Mouse (Mus musculus): Measurements from ENCODE around the gene Gm26992. TPM values are rescaled to one million over a fixed set of nuclear protein-coding genes. Genes with fewer than 3 reads are reported as not detected.

Gene Gm26992
- polyA plus RNA-seq (2015; fragmentation: Nextera tagmentation; extraction: Ambion mirVana), result not detected in 2 replicates

- 75% methylated on average over 2 of the region's 2 CpGs for WGBS
- Histone ChIP-seq H3K9me3 (no peaks in the 10 kb centered on the region), H3K4me2 (no peak within 1 kb of the TSS), H3K9ac (no peak within 1 kb of the TSS), H3K27me3 (replicated peaks) (no peaks in the 10 kb centered on the region; the same call in 1 of the 2 replicates), H3K4me3 (replicated peaks) (no peak within 1 kb of the TSS), H3K4me1 (no peaks in the 10 kb centered on the region), H3K27ac (no peak within 1 kb of the TSS), H3K36me3 (no peaks in the 10 kb centered on the region)
- ATAC-seq (ENCODE audit: insufficient read depth, low FRiP score, low read depth), result no peak
Measured at GRCm38 (mm10) chrX:103421710-103422109, at the start of gene Gm26992. TSS of gene Gm26992 (plus strand) at chrX:103422010.

- no peak for ATAC-seq (ENCODE audit: insufficient read depth, low FRiP score, low read depth)
- H3K9me3 ChIP-seq, result no peaks in the 10 kb centered on the region
- H3K27me3 ChIP-seq (replicated peaks), result no peaks in the 10 kb centered on the region
- 68% methylated on average over 5 of the region's 5 CpGs for WGBS
- H3K4me3 ChIP-seq (replicated peaks), result no peak overlapping the region
- H3K4me1 ChIP-seq, result no peaks in the 10 kb centered on the region
- no peak overlapping the region for H3K4me2 ChIP-seq
- no peak overlapping the region for H3K27ac ChIP-seq
- H3K9ac ChIP-seq, result no peak overlapping the region
- no peaks in the 10 kb centered on the region for H3K36me3 ChIP-seq
Measured at GRCm38 (mm10) chrX:103374250-103374649, 47.6 kb upstream of the Gm26992 start.

DNA sequence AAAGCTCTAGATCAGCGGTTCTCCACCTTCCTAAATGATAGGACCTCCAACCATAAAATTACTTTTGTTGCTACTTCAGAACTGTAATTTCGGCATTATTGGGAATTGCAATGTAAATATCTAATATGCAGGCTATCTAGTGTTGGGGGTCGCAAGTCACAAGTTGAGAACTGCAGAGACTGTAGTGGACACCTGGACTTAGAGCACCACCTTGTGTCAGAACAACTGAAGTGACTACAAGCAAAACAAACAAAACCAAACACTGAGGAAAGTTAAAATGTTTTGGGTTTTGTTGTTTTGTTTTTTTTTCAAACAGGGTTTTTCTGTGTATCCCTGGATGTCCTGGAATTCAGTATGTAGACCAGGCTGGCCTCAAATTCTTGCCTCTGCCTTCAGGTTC is 37.3 kb upstream of the Gm26992 start:
- Histone ChIP-seq H3K4me1 (no peaks in the 10 kb centered on the region), H3K27ac (no peak overlapping the region), H3K9ac (no peak overlapping the region), H3K36me3 (no peaks in the 10 kb centered on the region), H3K9me3 (no peaks in the 10 kb centered on the region), H3K27me3 (replicated peaks) (no peaks in the 10 kb centered on the region), H3K4me2 (no peak overlapping the region), H3K4me3 (replicated peaks) (no peak overlapping the region)
- no peak for ATAC-seq (ENCODE audit: insufficient read depth, low FRiP score, low read depth)
- 78% methylated on average over 3 of the region's 3 CpGs for WGBS

DNA sequence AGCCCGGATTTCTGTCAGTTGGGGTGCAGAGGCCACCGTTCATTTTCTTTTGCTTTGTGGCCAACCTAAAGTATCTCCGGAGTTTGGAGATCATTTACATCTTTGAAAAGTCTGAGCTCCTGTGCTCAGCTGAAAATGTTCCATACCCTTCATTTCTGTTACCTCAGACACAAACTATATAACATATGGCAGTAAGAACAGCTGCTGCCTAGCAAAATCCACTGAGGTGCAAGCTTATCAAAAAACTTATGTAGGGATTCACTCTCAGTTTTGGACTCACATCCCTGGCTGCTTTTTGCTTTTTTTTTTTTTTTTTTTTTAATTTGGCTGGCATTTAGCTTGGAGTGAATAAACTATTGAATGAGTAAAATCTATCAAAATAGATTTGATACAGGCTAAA is 33.7 kb upstream of the Gm26992 start:
- Histone ChIP-seq H3K4me3 (replicated peaks) (no peak overlapping the region), H3K4me2 (no peak overlapping the region), H3K36me3 (no peaks in the 10 kb centered on the region), H3K27me3 (replicated peaks) (no peaks in the 10 kb centered on the region), H3K4me1 (no peaks in the 10 kb centered on the region), H3K9me3 (no peaks in the 10 kb centered on the region), H3K9ac (no peak overlapping the region), H3K27ac (no peak overlapping the region)
- WGBS, result 74% methylated on average over 3 of the region's 3 CpGs
- ATAC-seq (ENCODE audit: insufficient read depth, low FRiP score, low read depth), result no peak

GRCm38 (mm10) chrX:103393841-103394240 is 28.0 kb upstream of the Gm26992 start:
- H3K4me2 ChIP-seq, result no peak overlapping the region
- no peaks in the 10 kb centered on the region for H3K36me3 ChIP-seq
- ATAC-seq (ENCODE audit: insufficient read depth, low FRiP score, low read depth), result no peak
- WGBS, result 88% methylated on average over 1 of the region's 1 CpGs
- no peak overlapping the region for H3K9ac ChIP-seq
- 0 out of 2 replicates have a peak, but pooled peaks cover 4% of the 10 kb centered on the region for H3K27me3 ChIP-seq (replicated peaks)
- H3K27ac ChIP-seq, result no peak overlapping the region
- H3K4me3 ChIP-seq (replicated peaks), result no peak overlapping the region
- no peaks in the 10 kb centered on the region for H3K4me1 ChIP-seq
- H3K9me3 ChIP-seq, result no peaks in the 10 kb centered on the region

- H3K9ac ChIP-seq, result no peak overlapping the region
- H3K4me3 ChIP-seq (replicated peaks), result no peak overlapping the region
- ATAC-seq (ENCODE audit: insufficient read depth, low FRiP score, low read depth), result no peak; the same call in 1 of the 2 replicates
- no peaks in the 10 kb centered on the region for H3K4me1 ChIP-seq
- no peak overlapping the region for H3K27ac ChIP-seq
- H3K36me3 ChIP-seq, result no peaks in the 10 kb centered on the region
- no peaks in the 10 kb centered on the region for H3K9me3 ChIP-seq
- WGBS, result 29% methylated on average over 11 of the region's 13 CpGs
- no peak overlapping the region for H3K4me2 ChIP-seq
- no peaks in the 10 kb centered on the region for H3K27me3 ChIP-seq (replicated peaks)
Measured at GRCm38 (mm10) chrX:103405021-103405420, 16.8 kb upstream of the Gm26992 start.

DNA sequence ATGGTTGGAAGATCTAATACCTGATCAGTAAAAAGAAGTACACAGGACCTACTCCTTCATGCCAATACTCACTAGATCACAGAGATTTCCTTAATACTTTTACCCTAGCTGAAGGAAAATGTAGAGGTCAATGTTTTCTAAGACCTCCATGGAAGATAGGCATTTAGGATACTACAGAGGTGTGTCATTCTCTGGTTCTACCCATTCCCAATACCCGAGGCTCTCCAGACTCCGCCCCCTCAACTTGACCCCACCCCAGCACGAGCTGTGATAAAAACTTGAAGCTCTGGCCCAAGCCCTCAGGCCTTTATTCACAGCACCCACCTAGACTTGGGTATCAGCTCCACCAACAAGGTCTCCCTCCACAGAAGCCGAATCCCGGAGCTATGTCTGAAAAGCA is 7.6 kb upstream of the Gm26992 start, which contains the start of gene Tsx:
TSS of gene Tsx (plus strand) at position 301 of the 400 bp plus-strand sequence.
- Histone ChIP-seq H3K4me1 (no peaks in the 10 kb centered on the region), H3K27me3 (replicated peaks) (0 out of 2 replicates have a peak, but pooled peaks cover 5% of the 10 kb centered on the region), H3K4me3 (replicated peaks) (no peak within 1 kb of the TSS), H3K27ac (no peak within 1 kb of the TSS), H3K9me3 (no peaks in the 10 kb centered on the region), H3K4me2 (no peak within 1 kb of the TSS), H3K36me3 (no peaks in the 10 kb centered on the region), H3K9ac (no peak within 1 kb of the TSS)
- WGBS, result 73% methylated on average over 5 of the region's 5 CpGs
- no peak for ATAC-seq (ENCODE audit: insufficient read depth, low FRiP score, low read depth)

DNA sequence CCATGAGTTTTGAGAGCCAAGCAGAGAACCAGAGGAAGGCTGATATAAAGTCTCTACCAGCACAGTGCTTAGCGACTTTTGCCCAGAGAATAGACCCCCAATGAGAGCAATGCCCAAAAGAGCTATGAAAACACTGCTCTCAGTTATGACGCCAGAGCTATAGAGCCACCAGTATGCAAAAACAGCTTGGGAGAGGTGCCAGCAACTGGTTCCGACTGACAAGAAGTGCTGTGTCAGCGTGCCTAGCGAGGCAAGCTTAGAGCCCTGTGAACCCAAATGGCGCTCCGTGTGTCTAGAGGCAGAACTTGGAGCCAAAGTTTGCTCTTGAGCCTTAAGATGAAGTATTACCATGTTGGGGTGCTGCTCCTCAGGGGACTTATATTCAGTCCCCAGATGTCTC is 5.9 kb downstream of the Gm26992 start:
- no peaks in the 10 kb centered on the region for H3K9me3 ChIP-seq
- H3K27me3 ChIP-seq (replicated peaks), result no peaks in the 10 kb centered on the region
- no peak for ATAC-seq (ENCODE audit: insufficient read depth, low FRiP score, low read depth)
- no peak overlapping the region for H3K4me3 ChIP-seq (replicated peaks)
- H3K4me1 ChIP-seq, result no peaks in the 10 kb centered on the region
- H3K4me2 ChIP-seq, result no peak overlapping the region
- 74% methylated on average over 7 of the region's 7 CpGs for whole genome bisulfite sequencing
- no peaks in the 10 kb centered on the region for H3K36me3 ChIP-seq
- no peak overlapping the region for H3K9ac ChIP-seq
- no peak overlapping the region for H3K27ac ChIP-seq

DNA sequence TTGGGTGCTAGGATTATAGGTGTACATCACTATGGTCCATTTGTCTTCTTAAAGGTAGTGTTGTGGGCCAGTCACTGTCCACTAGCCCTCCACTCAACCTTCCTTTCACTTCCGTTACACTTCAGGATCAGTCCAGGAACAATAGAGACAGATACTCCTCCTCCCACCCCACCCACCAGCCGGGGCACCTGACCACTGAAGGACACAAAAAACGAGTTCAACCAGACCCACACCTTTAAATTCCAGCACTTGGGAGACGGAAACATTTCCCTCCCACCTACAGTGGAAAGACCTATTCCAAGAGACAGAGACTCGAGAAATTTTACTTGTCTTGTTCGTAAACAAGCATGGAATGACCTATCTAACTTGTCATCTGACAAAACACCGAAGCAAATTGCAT is 10.5 kb downstream of the Gm26992 start:
- H3K27ac ChIP-seq, result no peak overlapping the region
- 70% methylated on average over 7 of the region's 7 CpGs for WGBS
- H3K9me3 ChIP-seq, result no peaks in the 10 kb centered on the region
- no peaks in the 10 kb centered on the region for H3K36me3 ChIP-seq
- no peak overlapping the region for H3K4me2 ChIP-seq
- no peaks in the 10 kb centered on the region for H3K27me3 ChIP-seq (replicated peaks)
- H3K4me1 ChIP-seq, result no peaks in the 10 kb centered on the region
- no peak overlapping the region for H3K9ac ChIP-seq
- ATAC-seq (ENCODE audit: insufficient read depth, low FRiP score, low read depth), result no peak
- H3K4me3 ChIP-seq (replicated peaks), result no peak overlapping the region

GRCm38 (mm10) chrX:103438023-103438422 is 16.2 kb downstream of the Gm26992 start:
- WGBS, result 15% methylated on average over 9 of the region's 9 CpGs
- Histone ChIP-seq H3K27ac (no peak overlapping the region), H3K36me3 (no peaks in the 10 kb centered on the region), H3K4me1 (no peaks in the 10 kb centered on the region), H3K27me3 (replicated peaks) (peaks cover 19% of the 10 kb centered on the region; the same call in 1 of the 2 replicates), H3K4me2 (no peak overlapping the region), H3K9ac (no peak overlapping the region), H3K4me3 (replicated peaks) (no peak overlapping the region), H3K9me3 (no peaks in the 10 kb centered on the region)
- ATAC-seq (ENCODE audit: insufficient read depth, low FRiP score, low read depth), result no peak

- H3K36me3 ChIP-seq, result no peaks in the 10 kb centered on the region
- peaks cover 19% of the 10 kb centered on the region; the same call in 1 of the 2 replicates for H3K27me3 ChIP-seq (replicated peaks)
- WGBS, result 0% methylated on average over 1 of the region's 1 CpGs
- no peak overlapping the region for H3K27ac ChIP-seq
- H3K4me1 ChIP-seq, result no peaks in the 10 kb centered on the region
- H3K4me2 ChIP-seq, result no peak overlapping the region
- no peaks in the 10 kb centered on the region for H3K9me3 ChIP-seq
- no peak overlapping the region for H3K4me3 ChIP-seq (replicated peaks)
- no peak for ATAC-seq (ENCODE audit: insufficient read depth, low FRiP score, low read depth)
- no peak overlapping the region for H3K9ac ChIP-seq
Measured at GRCm38 (mm10) chrX:103440803-103441202, 19.0 kb downstream of the Gm26992 start.

DNA sequence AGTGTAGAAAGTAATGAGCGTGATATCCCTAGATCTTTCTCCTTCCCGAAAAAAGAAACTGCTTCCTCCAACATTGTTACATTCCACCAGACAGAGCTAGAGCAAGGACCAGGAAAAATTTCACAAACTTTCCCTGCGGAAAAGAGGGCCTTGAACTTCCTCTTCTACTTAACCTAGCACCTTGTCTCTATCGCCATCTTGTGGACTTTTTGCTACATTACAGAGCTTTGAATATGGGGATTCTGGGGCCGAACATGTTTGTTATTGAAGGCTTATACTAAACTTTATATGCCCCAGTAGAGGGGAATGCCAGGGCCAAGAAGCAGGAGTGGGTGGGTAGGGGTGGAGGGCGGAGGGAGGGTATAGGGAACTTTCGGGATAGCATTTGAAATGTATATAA is 21.9 kb downstream of the Gm26992 start:
- Histone ChIP-seq H3K9me3 (no peaks in the 10 kb centered on the region), H3K36me3 (no peaks in the 10 kb centered on the region), H3K4me3 (replicated peaks) (no peak overlapping the region), H3K4me1 (no peaks in the 10 kb centered on the region), H3K27me3 (replicated peaks) (peaks cover 15% of the 10 kb centered on the region), H3K9ac (no peak overlapping the region), H3K4me2 (no peak overlapping the region), H3K27ac (no peak overlapping the region)
- no peak for ATAC-seq (ENCODE audit: insufficient read depth, low FRiP score, low read depth)
- 35% methylated on average over 7 of the region's 7 CpGs for WGBS

Measured in stomach, embryonic 15.5 days (tissue).